Mouse (Mus musculus) embryonic stem cell, embryonic (primary cell): ENCODE data around the gene Limd1.

Experiments used
- CTCF ChIA-PET, 4 experiments: fragments of 300-600 bp in 2 of 4; fragments of 350-600 bp in 2 of 4; sonication (Branson Sonifier 250); formaldehyde crosslinking; loops; one replicate each; lab custom pipeline; 2022; ENCODE audit warnings: inconsistent platforms in 2 of 4; lab: Charles Lee
- POLR2A ChIA-PET, 4 experiments: fragments of 300-600 bp in 2 of 4; fragments of 350-600 bp in 2 of 4; sonication (Branson Sonifier 250); formaldehyde crosslinking; loops; one replicate each; lab custom pipeline; 2022; ENCODE audit warnings: antibody characterized with exemption in 4 of 4, inconsistent platforms in 1 of 4; lab: Charles Lee

The Limd1 gene

DNA sequence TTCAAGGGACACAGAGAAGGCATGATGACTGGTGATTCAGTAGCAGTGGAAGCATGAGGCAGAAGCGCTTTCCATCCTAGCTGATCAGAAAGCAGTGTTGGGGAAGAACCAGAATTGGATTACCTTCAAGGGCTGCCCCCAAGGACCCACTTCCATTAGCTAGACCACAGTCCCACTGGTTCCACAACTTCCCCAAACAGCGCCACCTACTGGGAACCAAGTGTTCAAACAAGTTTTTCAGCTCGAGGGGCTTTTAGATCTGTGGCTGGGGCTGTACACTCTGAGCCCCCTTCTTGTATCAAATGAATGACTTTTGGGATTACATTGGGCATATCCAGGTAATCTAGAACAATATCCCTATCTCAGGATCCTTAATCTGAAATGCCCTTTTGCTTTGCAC lies 45.2 kb downstream of the Limd1 start:
- ChIA-PET POLR2A (interaction anchor here in 3 of 4 experiments (0.6 to 1.1 kb wide), 6 partner anchors 11 to 812 kb away, joined by 3 to 7 read pairs (median 3); partner anchors contain the start of genes Limd1 (in 2 of the 3) and Tmem158 (in 1 of the 3)), CTCF (interaction anchor here (0.5 to 1.7 kb wide), 30 partner anchors 9 to 365 kb away, joined by 3 to 13 read pairs (median 4); partner anchors contain the start of genes Limd1 (in 2 of the 4) and Tmem158 (in 1 of the 4))

DNA sequence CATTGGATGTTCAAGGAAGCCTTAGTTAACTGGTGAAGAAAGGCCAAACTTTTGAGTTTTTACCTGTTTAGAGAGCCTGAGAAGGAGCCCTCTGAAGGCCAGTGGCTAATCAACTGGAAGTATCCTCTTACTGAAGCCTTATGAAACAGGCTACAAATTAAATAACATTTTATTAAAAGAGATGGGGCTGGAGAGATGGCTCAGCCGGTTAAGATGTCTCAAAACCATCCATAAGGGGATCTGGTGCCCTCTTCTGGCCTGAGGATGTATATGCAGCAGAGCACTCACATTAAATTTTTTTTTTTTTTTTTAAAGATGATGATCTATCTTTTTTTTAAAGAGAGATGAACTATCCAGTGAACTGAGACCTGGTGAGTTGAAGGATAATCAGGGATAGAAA lies 46.6 kb downstream of the Limd1 start:
- ChIA-PET CTCF (interaction anchor here in 3 of 4 experiments (0.7 to 1.0 kb wide), 7 partner anchors 34 to 780 kb away, joined by 3 to 6 read pairs (median 4); no protein-coding TSS in a partner anchor), POLR2A (no interaction called here)

DNA sequence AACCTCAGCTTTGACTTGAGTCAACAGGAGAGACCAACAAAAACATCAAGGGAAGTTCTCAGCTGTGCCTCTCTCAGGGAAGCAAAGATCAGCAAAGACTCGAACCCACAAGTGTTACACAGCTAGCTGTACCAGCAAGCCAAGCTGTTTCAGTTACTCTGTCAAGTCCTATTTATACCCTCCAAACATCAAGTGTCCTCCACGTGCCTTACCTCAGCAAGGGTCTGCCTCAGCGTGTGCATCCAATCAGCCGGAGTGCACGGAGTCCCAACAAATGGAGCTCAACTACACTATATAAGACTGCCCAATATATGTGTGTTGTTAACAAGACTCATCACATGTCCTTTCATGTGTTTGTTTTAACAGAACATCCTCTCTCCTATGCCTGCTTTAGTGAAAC lies 48.0 kb downstream of the Limd1 start:
- CTCF ChIA-PET = no interaction called here
- POLR2A ChIA-PET = interaction anchor here in 3 of 4 experiments (0.7 to 0.9 kb wide), 3 partner anchors 44 to 367 kb away, joined by 3 to 6 read pairs (median 3); no protein-coding TSS in a partner anchor

DNA sequence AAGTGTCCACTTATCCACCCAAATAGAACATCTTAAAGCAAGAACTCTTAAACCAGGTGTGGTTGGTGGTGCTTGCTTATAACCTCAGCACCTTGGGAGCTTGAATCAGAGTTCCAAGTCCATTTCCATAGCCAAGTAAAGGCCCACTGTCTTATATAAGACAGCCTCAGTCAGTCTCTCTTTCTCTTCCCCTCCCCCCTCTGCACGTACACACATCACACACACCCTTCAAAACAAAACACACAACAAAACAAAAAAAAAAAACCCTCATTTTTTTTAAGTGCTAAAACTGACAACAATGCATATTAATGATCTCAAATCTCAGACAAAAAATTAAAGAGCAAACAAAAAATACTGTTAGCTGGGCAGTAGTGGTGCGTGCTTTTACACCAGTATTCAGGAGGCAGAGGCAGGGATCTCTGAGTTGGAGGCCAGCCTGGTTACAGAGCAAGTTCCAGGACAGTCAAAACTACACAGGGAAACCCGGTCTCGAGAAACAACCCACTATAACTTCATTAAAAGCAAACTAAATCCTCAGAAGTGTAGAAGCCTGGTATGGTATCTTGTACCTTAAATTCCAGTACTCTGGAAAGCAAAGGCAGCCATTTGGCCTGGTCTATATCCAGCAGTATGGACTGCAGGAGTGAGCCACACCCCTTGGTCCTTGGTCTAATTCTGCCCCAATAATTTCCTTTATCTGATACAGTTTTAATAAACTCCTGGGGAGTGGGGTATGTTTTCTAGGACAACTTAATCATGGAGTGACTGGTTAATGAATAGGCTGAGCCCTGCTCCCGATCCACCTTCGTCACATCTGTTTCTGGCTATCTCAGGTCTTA lies 49.8 kb downstream of the Limd1 start:
- POLR2A ChIA-PET = interaction anchor here in 3 of 4 experiments (0.6 to 3.0 kb wide), 36 partner anchors 9 to 896 kb away, joined by 3 to 29 read pairs (median 6); partner anchors contain the start of genes Lars2 (in 3 of the 3), Limd1 (in 2 of the 3), Cdcp1 (in 1 of the 3) and Exosc7 (in 1 of the 3)
- CTCF ChIA-PET = interaction anchor here (0.5 to 1.9 kb wide), 5 partner anchors 9 to 213 kb away, joined by 3 to 8 read pairs (median 3); partner anchors contain the start of gene Limd1 (in 1 of the 4)

DNA sequence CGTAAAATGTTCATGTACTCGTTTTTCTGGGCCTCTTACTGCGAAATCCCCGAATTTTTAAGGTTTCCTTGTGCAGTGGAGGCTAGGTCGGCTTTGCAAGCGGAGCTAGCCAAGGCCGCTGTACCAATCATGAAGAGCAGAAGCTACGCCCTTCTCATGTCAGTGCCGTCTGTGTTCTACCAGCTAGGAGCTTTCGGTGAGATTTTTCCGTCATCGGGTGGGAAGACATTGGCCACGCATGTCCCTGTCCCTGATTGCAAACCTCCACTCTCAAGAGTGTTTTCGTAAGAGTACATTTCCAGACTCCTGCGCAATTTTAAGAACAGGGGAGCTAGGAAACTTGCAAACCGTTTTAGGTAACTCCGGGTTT lies 50.4 kb downstream of the Limd1 start:
- POLR2A ChIA-PET = interaction anchor here (0.6 to 3.0 kb wide), 63 partner anchors 9 to 1294 kb away, joined by 3 to 29 read pairs (median 4); partner anchors contain the start of genes Lars2 (in 3 of the 4), Limd1 (in 3 of the 4), Tmem158 (in 3 of the 4) and Fyco1 (in 2 of the 4)
- CTCF ChIA-PET = interaction anchor here (0.5 to 1.9 kb wide), 15 partner anchors 9 to 371 kb away, joined by 3 to 8 read pairs (median 4); partner anchors contain the start of genes Limd1 (in 2 of the 4), Lars2 (in 1 of the 4) and Tmem158 (in 1 of the 4)

DNA sequence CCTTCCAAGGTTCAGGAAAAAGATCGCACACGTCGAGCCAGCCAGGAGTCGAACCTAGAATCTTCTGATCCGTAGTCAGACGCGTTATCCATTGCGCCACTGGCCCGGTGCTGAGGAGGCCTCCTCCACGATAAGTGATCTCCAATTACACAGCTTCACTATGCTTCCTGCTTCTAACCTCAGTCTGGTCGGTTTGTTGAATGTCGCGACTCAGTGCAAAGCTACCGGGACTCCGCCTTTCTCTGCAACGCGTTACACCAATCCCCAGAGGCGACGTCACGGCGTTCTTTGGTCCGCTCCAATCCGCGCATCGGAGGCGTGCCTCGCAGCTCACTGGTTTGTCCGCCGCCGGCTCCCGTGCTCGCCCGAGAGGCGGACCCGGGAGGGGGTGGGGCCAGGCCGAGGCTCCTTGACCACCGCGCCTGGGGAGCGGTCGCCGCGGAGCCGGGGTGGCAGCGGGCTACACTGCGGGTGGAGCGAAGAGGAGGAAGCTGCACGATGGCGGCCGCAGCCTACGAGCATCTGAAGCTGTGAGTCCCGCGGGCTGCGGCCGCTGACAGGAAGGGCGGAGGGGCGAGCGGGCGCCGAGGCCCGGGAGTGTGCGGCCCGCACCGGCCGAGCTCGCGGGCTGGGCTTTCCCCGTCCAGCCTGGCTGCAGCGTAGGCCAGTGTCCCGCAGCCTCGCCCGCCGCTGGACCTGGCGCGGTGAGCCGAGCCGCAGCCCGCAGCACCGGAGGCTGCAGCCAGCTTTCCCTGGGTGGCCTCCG lies 51.1 kb downstream of the Limd1 start, which contains the start of gene Sacm1l:
Gene Sacm1l (plus strand): TSS at position 368 of the 766 bp plus-strand sequence.
- ChIA-PET POLR2A (interaction anchor here (0.6 to 3.0 kb wide), 72 partner anchors 10 to 1413 kb away, joined by 3 to 29 read pairs (median 4); partner anchors contain the start of genes Lars2 (in 3 of the 4), Limd1 (in 3 of the 4), Tmem158 (in 3 of the 4) and Exosc7 (in 2 of the 4)), CTCF (interaction anchor here (0.7 to 1.9 kb wide), 16 partner anchors 10 to 371 kb away, joined by 3 to 8 read pairs (median 4); partner anchors contain the start of genes Limd1 (in 2 of the 4), Lars2 (in 1 of the 4) and Tmem158 (in 1 of the 4))

DNA sequence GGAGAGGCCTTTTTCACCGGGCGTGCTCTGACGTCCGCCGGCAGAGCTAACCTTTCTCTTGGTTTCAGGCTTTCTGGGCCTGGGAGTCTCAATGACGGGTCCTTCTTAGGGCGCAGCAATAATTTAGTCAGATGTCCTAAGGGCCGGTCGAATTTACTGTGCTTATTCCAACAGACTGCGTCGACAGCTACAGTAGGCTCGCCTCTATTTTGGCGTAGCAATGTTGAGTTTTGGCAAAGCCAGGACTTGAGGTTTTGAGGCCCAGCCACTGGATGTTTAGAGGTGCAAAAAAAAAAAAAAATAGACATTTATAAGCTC lies 51.6 kb downstream of the Limd1 start:
- ChIA-PET CTCF (interaction anchor here in 3 of 4 experiments (0.7 to 1.9 kb wide), 9 partner anchors 25 to 371 kb away, joined by 3 to 8 read pairs (median 5); partner anchors contain the start of genes Limd1 (in 2 of the 3), Lars2 (in 1 of the 3) and Tmem158 (in 1 of the 3)), POLR2A (interaction anchor here (0.6 to 3.0 kb wide), 38 partner anchors 9 to 1413 kb away, joined by 3 to 29 read pairs (median 6); partner anchors contain the start of genes Limd1 (in 3 of the 4), Exosc7 (in 2 of the 4), Fyco1 (in 2 of the 4) and Lars2 (in 2 of the 4))

DNA sequence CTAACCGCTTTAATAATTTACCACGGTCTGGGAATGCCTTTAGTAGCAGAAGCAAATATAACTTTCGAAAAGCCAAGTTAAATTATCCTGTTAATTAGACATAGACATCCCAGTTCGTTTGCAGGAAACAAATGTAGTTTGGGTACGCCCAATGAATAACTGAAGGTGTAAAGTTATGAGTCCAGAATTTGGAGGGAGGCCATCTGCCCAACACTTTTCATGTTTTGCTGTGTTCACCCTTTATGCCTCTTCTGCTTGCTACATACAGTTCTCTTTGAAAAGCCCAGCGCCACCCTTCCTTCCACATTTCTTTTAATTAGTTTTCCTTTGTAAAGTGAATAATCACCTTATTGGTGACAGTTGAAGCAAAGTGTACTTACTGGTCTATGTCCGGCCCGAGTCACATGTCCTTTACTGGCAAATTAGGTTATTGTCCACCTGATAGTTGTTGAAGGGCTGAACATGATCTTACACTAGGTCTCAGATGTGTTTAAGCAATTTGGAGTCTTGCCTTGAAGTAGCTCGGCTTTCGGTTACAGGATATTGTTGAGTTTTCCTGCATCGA lies 52.1 kb downstream of the Limd1 start:
- ChIA-PET POLR2A (interaction anchor here in 3 of 4 experiments (0.6 to 2.0 kb wide), 7 partner anchors 18 to 725 kb away, joined by 3 to 8 read pairs (median 7); partner anchors contain the start of genes Fyco1 (in 2 of the 3), Limd1 (in 1 of the 3) and Tcaim (in 1 of the 3)), CTCF (interaction anchor here in 2 of 4 experiments (1.5 to 1.9 kb wide), 3 partner anchors 26 to 270 kb away, joined by 5 to 7 read pairs (median 5); partner anchors contain the start of genes Lars2 (in 1 of the 2) and Tmem158 (in 1 of the 2))

DNA sequence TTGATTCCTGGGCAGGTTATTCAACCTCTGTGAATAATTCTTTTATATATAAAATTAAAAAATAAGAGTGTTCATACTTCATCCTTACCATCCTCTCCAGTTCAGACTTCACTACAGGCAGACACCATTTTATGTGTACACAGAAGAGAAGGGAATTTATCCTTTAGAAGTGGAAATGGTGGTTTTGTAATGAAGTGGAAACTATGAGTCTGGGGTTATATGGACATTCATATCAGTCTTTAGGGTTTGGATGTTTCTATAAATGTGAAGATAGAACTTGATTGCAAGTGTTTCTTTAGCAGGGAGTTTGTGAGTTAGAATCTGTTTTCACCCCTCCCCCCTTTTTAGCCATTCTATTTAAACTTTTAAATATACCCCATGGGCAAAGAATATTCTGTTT lies 52.7 kb downstream of the Limd1 start:
- CTCF ChIA-PET = no interaction called here
- POLR2A ChIA-PET = interaction anchor here in 1 of 4 experiments (0.5 to 1.2 kb wide), 2 partner anchors 27 to 29 kb away, joined by 3 read pairs; no protein-coding TSS in a partner anchor

DNA sequence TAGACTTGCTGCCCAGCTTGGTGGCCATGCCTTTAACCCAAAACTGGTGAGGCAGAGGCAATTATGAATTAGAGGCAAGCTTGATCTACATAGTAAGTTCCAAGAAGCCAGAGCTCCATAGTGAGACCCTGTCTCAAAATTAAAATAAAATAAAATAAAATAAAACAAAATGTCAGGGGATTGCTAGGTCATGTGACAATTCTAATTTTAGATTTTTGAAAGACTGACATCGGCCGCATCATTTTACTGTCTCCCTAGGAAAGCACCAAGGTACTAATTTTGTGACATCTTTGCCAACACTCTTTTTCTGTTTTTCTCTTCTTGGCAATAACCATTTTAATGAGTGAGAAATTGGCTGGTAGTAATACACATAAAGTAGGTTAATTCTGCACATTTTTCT lies 58.1 kb downstream of the Limd1 start:
- ChIA-PET CTCF (no interaction called here), POLR2A (no interaction called here)

DNA sequence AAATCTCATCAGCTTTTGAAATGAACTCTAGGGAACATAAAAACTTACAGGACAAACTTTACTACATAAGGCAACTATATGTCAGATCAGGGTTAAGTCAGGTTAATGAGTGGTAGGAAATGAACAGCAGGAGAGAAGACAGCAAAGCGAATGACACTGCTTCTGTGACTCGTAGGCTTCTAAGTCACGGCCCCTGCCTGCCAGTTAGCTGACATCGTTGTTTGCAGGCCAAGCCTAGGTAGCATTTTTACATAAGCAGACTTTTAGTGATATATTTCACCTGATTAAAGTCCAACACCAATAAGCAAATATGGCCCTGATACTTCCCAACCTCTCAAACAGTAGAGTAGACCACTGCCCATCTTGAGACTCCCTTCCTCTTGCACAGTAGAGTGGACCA lies 59.7 kb downstream of the Limd1 start:
- ChIA-PET CTCF (no interaction called here), POLR2A (no interaction called here)

DNA sequence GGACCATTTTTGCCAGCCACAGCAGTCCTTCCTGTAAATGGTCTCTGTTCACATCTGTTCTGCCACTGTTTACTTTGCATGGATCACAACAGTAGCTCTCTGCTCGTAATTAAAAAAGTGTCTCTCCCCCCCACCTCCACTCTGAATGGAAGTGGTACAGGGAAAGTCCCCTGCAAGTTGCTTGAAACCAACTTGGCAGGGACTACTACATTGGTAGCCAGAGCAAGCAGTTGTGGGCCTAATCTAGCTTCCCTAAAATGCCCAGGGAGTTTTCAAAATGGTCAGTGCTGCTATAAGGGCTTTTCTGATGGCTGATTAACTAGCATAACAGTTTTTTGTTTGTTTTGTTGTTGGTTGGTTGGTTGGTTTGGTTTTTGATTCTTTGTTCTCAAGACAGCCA lies 60.6 kb downstream of the Limd1 start:
- CTCF ChIA-PET = no interaction called here
- POLR2A ChIA-PET = interaction anchor here in 2 of 4 experiments (1.0 kb wide), 2 partner anchors 9 kb away, joined by 4 to 5 read pairs; partner anchors contain the start of gene Sacm1l (in 2 of the 2)

DNA sequence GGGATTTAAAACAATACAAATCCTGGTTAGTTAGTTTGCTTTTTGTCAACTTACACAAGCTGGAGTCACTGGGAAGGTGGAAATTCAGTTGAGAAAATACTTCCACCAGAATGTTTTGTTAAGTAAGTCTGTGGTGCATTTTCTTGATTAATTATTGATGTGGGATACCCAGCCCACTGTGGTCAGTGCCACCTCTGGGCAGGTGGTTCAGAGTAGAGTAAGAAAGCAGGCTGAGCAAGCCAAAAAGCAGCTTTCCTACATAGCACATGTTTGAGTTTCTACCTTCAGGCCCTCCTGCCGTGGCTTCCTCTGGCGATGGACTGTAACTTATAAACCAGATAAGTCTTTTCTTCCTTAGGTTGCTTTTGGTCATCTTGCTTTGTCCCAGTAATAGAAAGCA lies 61.3 kb downstream of the Limd1 start:
- CTCF ChIA-PET = interaction anchor here in 1 of 4 experiments (0.6 kb wide), 1 partner anchor 134 kb away, joined by 3 read pairs; no protein-coding TSS in a partner anchor

DNA sequence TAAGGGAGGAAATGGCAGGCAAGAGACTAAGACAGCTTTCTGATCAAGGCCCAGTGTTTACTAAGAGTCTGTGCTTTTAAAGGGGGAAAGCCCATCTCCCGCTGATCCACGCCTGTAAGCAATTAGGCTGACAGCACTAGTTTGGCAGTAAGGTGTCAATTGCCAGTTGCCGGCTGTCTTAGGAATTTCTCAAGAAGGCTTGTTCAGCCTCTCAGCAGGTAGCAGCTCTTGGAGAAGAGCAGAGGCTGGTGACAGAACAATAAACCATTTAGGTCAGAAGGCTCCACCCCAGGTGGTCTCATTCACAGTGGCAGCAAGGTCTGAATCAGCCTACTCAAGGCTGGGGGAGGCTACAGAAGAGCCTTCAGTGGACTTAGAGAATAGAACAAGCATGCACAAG lies 76.1 kb downstream of the Limd1 start:
- ChIA-PET POLR2A (interaction anchor here in 3 of 4 experiments (0.6 to 1.9 kb wide), 8 partner anchors 10 to 97 kb away, joined by 3 to 8 read pairs (median 4); partner anchors contain the start of gene Sacm1l (in 2 of the 3)), CTCF (interaction anchor here in 2 of 4 experiments (1.1 to 1.3 kb wide), 2 partner anchors 10 to 31 kb away, joined by 3 to 4 read pairs; no protein-coding TSS in a partner anchor)

More for the DNA sequence above, 61.3 kb downstream of the Limd1 start:
- POLR2A ChIA-PET = interaction anchor here in 2 of 4 experiments (1.0 to 1.5 kb wide), 3 partner anchors 10 kb away, joined by 4 to 5 read pairs (median 4); partner anchors contain the start of gene Sacm1l (in 2 of the 2)
